Mouse (Mus musculus) forebrain, embryonic 10.5 days (tissue): ENCODE measurements around the gene Reg3d. TPM values are rescaled to one million over a fixed set of nuclear protein-coding genes. Genes with fewer than 3 reads are reported as not detected.
"Not testable (repeated sequence)": the region's sequence is repeated elsewhere in the genome, so short reads cannot be mapped to it uniquely, and the experiment has no call there.

ENCODE experiments used
- DNase-seq: peaks from one replicate; pipeline ENCODE4 v3.0.0-alpha.2; 2017; ENCODE audit warnings: low spot score; ENCODE audit errors: extremely low spot score
- H3K27ac ChIP-seq: fragments of 300-500 bp; sonication (generic); 2 replicates; pipeline ENCODE4 v1.5.1; 2016; ENCODE audit warnings: mild to moderate bottlenecking
- H3K27me3 ChIP-seq: fragments of 300-500 bp; sonication (generic); 2 replicates; pipeline ENCODE4 v1.6.1; 2016; ENCODE audit warnings: mild to moderate bottlenecking; ENCODE audit not compliant: poor library complexity, severe bottlenecking
- H3K36me3 ChIP-seq: fragments of 300-500 bp; sonication (generic); replicated peaks from 2 replicates; pipeline ENCODE4 v1.6.1; 2016; ENCODE audit warnings: mild to moderate bottlenecking, moderate library complexity
- H3K4me1 ChIP-seq: fragments of 300-500 bp; sonication (generic); 2 replicates; pipeline ENCODE4 v1.6.1; 2016
- H3K4me3 ChIP-seq: fragments of 300-500 bp; sonication (generic); 2 replicates; pipeline ENCODE4 v1.5.1; 2016; ENCODE audit warnings: mild to moderate bottlenecking, moderate library complexity
- H3K9me3 ChIP-seq: fragments of 300-500 bp; sonication (generic); 2 replicates; pipeline ENCODE4 v1.6.1; 2016; ENCODE audit warnings: mild to moderate bottlenecking, moderate library complexity
- WGBS: fragments of 180-500 bp; shearing (Covaris S2); methylation state at CpG from one replicate; pipeline ENCODE4 v1.1.7; 2016; 5-methylcytosine and 5-hydroxymethylcytosine counted together
- polyA plus RNA-seq: library from polyadenylated mRNA; unstranded; fragments of >200 nt; fragmentation: Nextera tagmentation; extraction: Ambion mirVana; gene quantifications from 2 replicates; pipeline ENCODE4 v1.2.1, GENCODE M21; 2016

The Reg3d gene
- not detected in 2 replicates for polyA plus RNA-seq

GRCm38 (mm10) chr6:78378765-78379164 lies at the start of gene Reg3d:
TSS of gene Reg3d (minus strand) at chr6:78378865.
- no peak for DNase-seq
- 78% methylated on average over 2 of the region's 2 CpGs for WGBS
- Histone ChIP-seq H3K27ac (no peak within 1 kb of the TSS), H3K27me3 (no peaks in the 10 kb centered on the region), H3K36me3 (no peaks in the 10 kb centered on the region), H3K4me3 (no peak within 1 kb of the TSS), H3K9me3 (no peaks in the 10 kb centered on the region), H3K4me1 (no peaks in the 10 kb centered on the region)

- Histone ChIP-seq H3K4me3 (no peak overlapping the region), H3K27me3 (no peaks in the 10 kb centered on the region), H3K9me3 (no peaks in the 10 kb centered on the region), H3K27ac (no peak overlapping the region), H3K36me3 (no peaks in the 10 kb centered on the region), H3K4me1 (no peaks in the 10 kb centered on the region)
- DNase-seq: no peak
- WGBS: 92% methylated on average over 3 of the region's 3 CpGs
These were observed 46.8 kb upstream of the Reg3d start for GRCm38 (mm10) chr6:78425497-78425896.

- DNase-seq, H3K9me3 ChIP-seq, H3K4me1 ChIP-seq, H3K4me3 ChIP-seq, H3K27me3 ChIP-seq, H3K36me3 ChIP-seq, H3K27ac ChIP-seq: not testable (repeated sequence)
These were observed 43.7 kb upstream of the Reg3d start, which contains the start of gene Reg1 for GRCm38 (mm10) chr6:78422411-78422810. TSS of gene Reg1 (plus strand) at chr6:78422711.

GRCm38 (mm10) chr6:78395323-78395722 lies 16.7 kb upstream of the Reg3d start, which contains the start of gene Reg2:
TSS of gene Reg2 (plus strand) at chr6:78395623.
- 94% methylated on average over 5 of the region's 17 CpGs for WGBS
- H3K27ac ChIP-seq, H3K4me1 ChIP-seq, DNase-seq, H3K4me3 ChIP-seq, H3K36me3 ChIP-seq, H3K9me3 ChIP-seq, H3K27me3 ChIP-seq: not testable (repeated sequence)

- 92% methylated on average over 3 of the region's 3 CpGs for WGBS
- no peaks in the 10 kb centered on the region for H3K4me1 ChIP-seq
- no peaks in the 10 kb centered on the region for H3K36me3 ChIP-seq
- no peak overlapping the region for H3K27ac ChIP-seq
- H3K9me3 ChIP-seq: no peaks in the 10 kb centered on the region
- DNase-seq: no peak
- no peak overlapping the region for H3K4me3 ChIP-seq
- no peaks in the 10 kb centered on the region for H3K27me3 ChIP-seq
These were observed 6.9 kb upstream of the Reg3d start for GRCm38 (mm10) chr6:78385609-78386008.

- H3K27ac ChIP-seq: no peak within 1 kb of the TSS
- no peak within 1 kb of the TSS for H3K4me3 ChIP-seq
- H3K27me3 ChIP-seq: no peaks in the 10 kb centered on the region
- no peaks in the 10 kb centered on the region for H3K9me3 ChIP-seq
- no peak for DNase-seq
- no peaks in the 10 kb centered on the region for H3K36me3 ChIP-seq
- no peaks in the 10 kb centered on the region for H3K4me1 ChIP-seq
These were observed 1.7 kb upstream of the Reg3d start, which contains the start of gene Reg3a for GRCm38 (mm10) chr6:78380409-78380808. TSS of gene Reg3a (plus strand) at chr6:78380709.

- Histone ChIP-seq H3K4me1 (no peaks in the 10 kb centered on the region), H3K9me3 (no peaks in the 10 kb centered on the region), H3K27me3 (no peaks in the 10 kb centered on the region), H3K36me3 (no peaks in the 10 kb centered on the region), H3K4me3 (no peak within 1 kb of the TSS), H3K27ac (no peak within 1 kb of the TSS)
- no peak for DNase-seq
- 99% methylated on average over 2 of the region's 2 CpGs for WGBS
These were observed 8.3 kb downstream of the Reg3d start, which contains the start of gene Reg3b for GRCm38 (mm10) chr6:78370357-78370756. TSS of gene Reg3b (plus strand) at chr6:78370657.

- Histone ChIP-seq H3K27ac (no peak overlapping the region), H3K36me3 (no peaks in the 10 kb centered on the region), H3K27me3 (no peaks in the 10 kb centered on the region), H3K9me3 (no peaks in the 10 kb centered on the region), H3K4me3 (no peak overlapping the region), H3K4me1 (no peaks in the 10 kb centered on the region)
- 82% methylated on average over 2 of the region's 2 CpGs for WGBS
- DNase-seq: no peak
These were observed 16.6 kb downstream of the Reg3d start for GRCm38 (mm10) chr6:78361971-78362563.

GRCm38 (mm10) chr6:78341689-78342088 lies 37.0 kb downstream of the Reg3d start:
- Histone ChIP-seq H3K27ac (no peak overlapping the region), H3K4me3 (no peak overlapping the region), H3K9me3 (no peaks in the 10 kb centered on the region), H3K4me1 (no peaks in the 10 kb centered on the region), H3K36me3 (no peaks in the 10 kb centered on the region), H3K27me3 (no peaks in the 10 kb centered on the region)
- WGBS: 89% methylated on average over 2 of the region's 2 CpGs
- no peak for DNase-seq

- H3K36me3 ChIP-seq: no peaks in the 10 kb centered on the region
- H3K4me3 ChIP-seq: no peak overlapping the region
- no peak for DNase-seq
- no peaks in the 10 kb centered on the region for H3K4me1 ChIP-seq
- no peak overlapping the region for H3K27ac ChIP-seq
- H3K9me3 ChIP-seq: no peaks in the 10 kb centered on the region
- no peaks in the 10 kb centered on the region for H3K27me3 ChIP-seq
These were observed 38.4 kb downstream of the Reg3d start for GRCm38 (mm10) chr6:78340296-78340695.

GRCm38 (mm10) chr6:78331919-78332569 lies 46.6 kb downstream of the Reg3d start:
- H3K36me3 ChIP-seq: no peaks in the 10 kb centered on the region
- H3K4me1 ChIP-seq: no peaks in the 10 kb centered on the region
- no peaks in the 10 kb centered on the region for H3K9me3 ChIP-seq
- H3K4me3 ChIP-seq: no peak overlapping the region
- DNase-seq: no peak
- H3K27ac ChIP-seq: no peak overlapping the region
- WGBS: 47% methylated on average over 7 of the region's 7 CpGs
- no peaks in the 10 kb centered on the region for H3K27me3 ChIP-seq

GRCm38 (mm10) chr6:78329166-78329565 lies 49.5 kb downstream of the Reg3d start:
- Histone ChIP-seq H3K9me3 (no peaks in the 10 kb centered on the region), H3K27ac (no peak overlapping the region), H3K4me3 (no peak overlapping the region), H3K27me3 (no peaks in the 10 kb centered on the region), H3K36me3 (no peaks in the 10 kb centered on the region), H3K4me1 (no peaks in the 10 kb centered on the region)
- WGBS: 53% methylated on average over 2 of the region's 2 CpGs
- DNase-seq: no peak

GRCm38 (mm10) chr6:78327798-78328197 lies 50.9 kb downstream of the Reg3d start:
- Histone ChIP-seq H3K9me3 (no peaks in the 10 kb centered on the region), H3K4me1 (no peaks in the 10 kb centered on the region), H3K27me3 (no peaks in the 10 kb centered on the region), H3K4me3 (no peak overlapping the region), H3K27ac (no peak overlapping the region), H3K36me3 (no peaks in the 10 kb centered on the region)
- DNase-seq: no peak
